Mouse (Mus musculus) liver, embryonic 14.5 days (tissue): ENCODE measurements around the gene Fancd2. TPM values are rescaled to one million over a fixed set of nuclear protein-coding genes. Genes with fewer than 3 reads are reported as not detected.

Experiments
- ATAC-seq: fragments of 200-750 bp; cut with Nextera tagmentation; 2 replicates; pipeline ENCODE4 v1.8.0; 2017; ENCODE audit warnings: moderate number of reproducible peaks, mild to moderate bottlenecking, moderate library complexity; ENCODE audit not compliant: insufficient read depth
- DNase-seq, 3 experiments: peaks; one replicate each; pipeline ENCODE4 v3.0.0-alpha.2; 2012 to 2013; ENCODE audit warnings: low read depth in 3 of 3, low spot score in 3 of 3
- H3K27ac ChIP-seq: fragments of 300-500 bp; sonication (generic); 2 replicates; pipeline ENCODE4 v1.5.1; 2014; ENCODE audit warnings: moderate library complexity, mild to moderate bottlenecking, control low read depth, inconsistent platforms
- H3K27me3 ChIP-seq: fragments of 300-500 bp; sonication (generic); 2 replicates; pipeline ENCODE4 v1.6.1; 2014; ENCODE audit warnings: mild to moderate bottlenecking, low read length, moderate library complexity; ENCODE audit not compliant: control insufficient read depth, insufficient read depth
- H3K36me3 ChIP-seq: fragments of 300-500 bp; sonication (generic); replicated peaks from 2 replicates; pipeline ENCODE4 v1.6.1; 2014; ENCODE audit warnings: low read depth; ENCODE audit not compliant: control insufficient read depth, insufficient read depth
- H3K4me1 ChIP-seq, 2 experiments: fragments of 200-500 bp in 1 of 2; fragments of 300-500 bp in 1 of 2; sonication (generic) in 1 of 2; replicated peaks; 2 replicates each; pipeline ENCODE4 v1.6.1; 2012 to 2014; ENCODE audit warnings: antibody characterized with exemption in 1 of 2, inconsistent platforms in 1 of 2, low read length in 1 of 2; ENCODE audit not compliant: control insufficient read depth in 2 of 2, insufficient read depth in 2 of 2
- H3K4me2 ChIP-seq: fragments of 300-500 bp; sonication (generic); 2 replicates; pipeline ENCODE4 v1.6.1; 2014; ENCODE audit warnings: low read depth, mild to moderate bottlenecking, control low read depth, moderate library complexity
- H3K4me3 ChIP-seq, 2 experiments: fragments of 200-500 bp in 1 of 2; fragments of 300-500 bp in 1 of 2; sonication (generic) in 1 of 2; 2 replicates each; pipeline ENCODE4 v1.5.1; 2012 to 2014; ENCODE audit warnings: low read depth in 2 of 2, low read length in 2 of 2, mild to moderate bottlenecking in 2 of 2, control low read depth in 1 of 2, inconsistent platforms in 1 of 2, moderate library complexity in 1 of 2; ENCODE audit not compliant: insufficient read depth in 1 of 2
- H3K9ac ChIP-seq: fragments of 300-500 bp; sonication (generic); replicated peaks from 2 replicates; pipeline ENCODE4 v1.6.1; 2014; ENCODE audit warnings: mild to moderate bottlenecking, control low read depth, moderate library complexity
- H3K9me3 ChIP-seq: fragments of 300-500 bp; sonication (generic); 2 replicates; pipeline ENCODE4 v1.6.1; 2016; ENCODE audit warnings: low read length, mixed read lengths; ENCODE audit not compliant: control insufficient read depth
- CTCF ChIP-seq: IDR thresholded peaks from 2 replicates; pipeline ENCODE4 v1.5.1; 2016; ENCODE audit warnings: antibody characterized with exemption, low read depth, control low read depth
- EP300 ChIP-seq: IDR thresholded peaks from 2 replicates; pipeline ENCODE4 v1.6.1; 2016; ENCODE audit warnings: antibody characterized with exemption, low read depth
- WGBS: fragments of 180-500 bp; shearing (Covaris S2); extraction: QIAGEN DNeasy Blood & Tissue Kit; methylation state at CpG from one replicate; pipeline ENCODE4 v1.1.7; 2014; ENCODE audit not compliant: insufficient replicate concordance; 5-methylcytosine and 5-hydroxymethylcytosine counted together
- polyA plus RNA-seq, 2 experiments: library from polyadenylated mRNA; depleted of rRNA in 1 of 2; stranded (reverse) in 1 of 2; unstranded in 1 of 2; fragments of >200 nt; fragmentation: Nextera tagmentation in 1 of 2; extraction: Ambion mirVana in 1 of 2; gene quantifications; 2 replicates each; pipeline versions ENCODE4 v1.2.1 to v1.2.3; 2012 to 2014

Gene Fancd2
- polyA plus RNA-seq, 2 experiments, result 8.4 to 10.7 TPM

DNA sequence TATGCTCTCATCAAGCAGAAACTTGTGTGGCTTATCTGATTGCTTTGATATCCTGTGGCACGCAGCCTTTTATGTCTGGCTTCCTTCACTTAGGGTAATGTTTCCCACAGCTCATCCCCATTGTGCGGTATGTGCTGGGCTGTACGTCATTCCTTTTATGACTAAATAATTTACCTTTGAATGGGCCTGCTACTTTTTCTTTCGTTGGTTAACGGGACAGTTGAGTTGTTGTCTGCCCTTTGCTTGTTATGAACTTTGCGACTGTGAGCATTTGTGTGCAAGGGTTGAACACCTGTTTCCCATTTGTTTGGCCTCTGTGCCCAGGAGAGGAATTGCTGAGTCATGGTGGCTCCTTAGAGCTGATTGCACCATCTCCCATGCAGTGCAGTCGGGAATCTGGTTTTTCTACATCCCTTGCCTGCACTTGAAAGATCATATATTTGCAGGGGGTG, 44.3 kb upstream of the Fancd2 start:
- TF ChIP-seq EP300, result no peak
- no peak for TF ChIP-seq CTCF
- Histone ChIP-seq H3K36me3 (no peaks in the 10 kb centered on the region), H3K4me3 (no peak overlapping the region), H3K4me2 (no peak overlapping the region), H3K27ac (no peak overlapping the region), H3K9ac (no peak overlapping the region), H3K4me1 (peaks cover 6 to 15% of the 10 kb centered on the region in 2 experiments; a peak in 3 of 4 replicates), H3K9me3 (no peaks in the 10 kb centered on the region), H3K27me3 (peaks cover 3% of the 10 kb centered on the region)
- 39% methylated on average over 7 of the region's 7 CpGs for WGBS
- peak in 2 of 3 experiments; percentile 32 to 41 for DNase-seq
- ATAC-seq, result no peak

DNA sequence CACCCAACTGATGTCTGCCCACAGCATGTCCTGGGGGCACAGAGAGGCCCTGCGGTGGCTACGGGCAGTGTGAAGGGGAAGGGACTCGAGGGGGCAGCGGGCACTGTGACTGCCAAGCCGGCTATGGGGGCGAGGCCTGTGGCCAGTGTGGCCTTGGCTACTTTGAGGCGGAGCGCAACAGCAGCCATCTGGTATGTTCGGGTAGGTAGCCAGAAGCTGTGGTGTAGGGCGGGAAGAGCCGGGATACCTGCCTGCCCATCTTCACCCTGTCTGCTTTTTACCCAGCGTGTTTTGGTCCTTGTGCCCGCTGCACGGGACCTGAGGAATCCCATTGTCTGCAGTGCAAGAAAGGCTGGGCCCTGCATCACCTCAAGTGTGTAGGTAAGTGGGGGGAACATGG, 42.1 kb upstream of the Fancd2 start:
- H3K4me2 ChIP-seq, result no peak overlapping the region
- no peak for TF ChIP-seq EP300
- TF ChIP-seq CTCF, result no peak
- H3K4me1 ChIP-seq, result peaks cover 6 to 11% of the 10 kb centered on the region in 2 experiments; a peak in 3 of 4 replicates
- H3K27me3 ChIP-seq, result peaks cover 2% of the 10 kb centered on the region; the same call in 1 of the 2 replicates
- H3K9me3 ChIP-seq, result no peaks in the 10 kb centered on the region
- no peak for ATAC-seq
- no peak overlapping the region for H3K9ac ChIP-seq
- no peak for DNase-seq
- no peaks in the 10 kb centered on the region for H3K36me3 ChIP-seq
- 77% methylated on average over 14 of the region's 14 CpGs for WGBS
- no peak overlapping the region for H3K27ac ChIP-seq
- H3K4me3 ChIP-seq, result no peak overlapping the region

DNA sequence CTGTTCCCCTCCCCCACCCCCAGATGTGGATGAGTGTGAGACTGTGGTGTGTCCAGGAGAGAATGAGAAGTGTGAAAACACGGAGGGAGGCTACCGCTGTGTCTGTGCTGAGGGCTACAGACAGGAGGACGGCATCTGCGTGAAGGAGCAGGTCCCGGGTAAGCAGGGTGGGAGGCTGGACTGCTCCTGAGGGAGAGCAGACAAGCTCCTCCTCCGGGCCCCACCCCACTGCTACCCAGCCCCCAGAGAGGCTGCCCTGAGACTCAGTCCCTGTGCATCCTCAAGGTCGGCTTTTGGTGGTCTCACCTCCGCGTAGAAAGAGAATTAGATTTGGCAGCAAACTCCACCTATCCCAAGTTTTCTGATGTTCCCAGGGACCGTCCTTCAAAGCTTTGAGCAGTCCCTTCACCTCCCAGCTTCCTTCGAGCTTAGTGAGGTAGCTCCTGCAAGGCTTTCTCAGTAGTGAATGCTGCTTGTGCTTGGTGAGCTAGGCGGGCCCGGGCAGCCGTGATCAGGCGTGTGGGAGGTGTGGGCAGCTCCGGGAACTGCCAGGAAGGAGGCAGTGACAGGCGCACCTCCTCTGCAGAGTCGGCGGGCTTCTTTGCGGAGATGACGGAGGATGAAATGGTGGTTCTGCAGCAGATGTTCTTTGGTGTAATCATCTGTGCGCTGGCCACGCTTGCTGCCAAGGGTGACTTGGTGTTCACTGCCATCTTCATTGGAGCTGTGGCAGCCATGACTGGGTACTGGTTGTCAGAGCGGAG, 39.2 kb upstream of the Fancd2 start:
- WGBS, result 75% methylated on average over 24 of the region's 24 CpGs
- no peak for ATAC-seq

DNA sequence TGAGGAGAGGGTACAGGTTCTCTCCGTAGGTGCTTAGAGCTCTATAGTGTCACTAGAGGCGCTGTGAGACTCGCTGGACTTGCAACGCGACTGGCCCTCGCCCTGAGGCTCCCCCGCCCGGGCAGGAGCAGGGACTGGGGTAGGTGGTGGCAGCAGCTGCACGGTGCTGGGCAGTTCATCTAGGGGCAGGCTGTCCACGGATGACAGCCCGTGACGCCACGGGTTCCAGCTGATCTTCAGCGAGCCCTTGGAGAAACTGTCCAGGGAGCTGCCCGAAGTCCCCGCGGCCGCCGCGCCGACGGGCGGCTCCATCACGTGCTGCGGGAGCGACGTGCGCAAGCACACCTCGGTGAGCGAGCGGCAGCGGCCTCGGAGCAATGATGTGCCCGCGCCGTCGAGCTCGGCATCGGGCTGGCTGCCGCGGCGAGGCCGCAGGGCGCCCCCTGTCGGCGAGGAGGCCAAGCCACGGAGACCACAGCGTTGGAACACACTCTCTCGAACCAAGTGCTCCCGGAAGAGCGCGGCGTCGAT, 37.2 kb upstream of the Fancd2 start:
- Histone ChIP-seq H3K4me3 (peak overlapping the region; percentile 16 to 51), H3K9me3 (no peaks in the 10 kb centered on the region), H3K27ac (no peak overlapping the region), H3K9ac (peak overlapping the region; percentile 34; the same call in 1 of the 2 replicates), H3K4me1 (no peaks in the 10 kb centered on the region), H3K27me3 (peaks cover 12% of the 10 kb centered on the region), H3K4me2 (peak overlapping the region; percentile 75), H3K36me3 (no peaks in the 10 kb centered on the region)
- DNase-seq (peak; percentile 36 to 55 (median 47)), ATAC-seq (peak; percentile 75)
- TF ChIP-seq CTCF (peak; percentile 70), EP300 (no peak)
- WGBS, result 1% methylated on average over 54 of the region's 54 CpGs

More for the DNA sequence above, 39.2 kb upstream of the Fancd2 start:
- H3K9me3 ChIP-seq, result no peaks in the 10 kb centered on the region
- no peak overlapping the region for H3K9ac ChIP-seq
- H3K4me3 ChIP-seq, result no peak overlapping the region
- peaks cover 3 to 5% of the 10 kb centered on the region in 2 experiments; a peak in 3 of 4 replicates for H3K4me1 ChIP-seq
- H3K36me3 ChIP-seq, result no peaks in the 10 kb centered on the region
- no peak for DNase-seq
- no peak overlapping the region for H3K4me2 ChIP-seq
- H3K27ac ChIP-seq, result no peak overlapping the region
- TF ChIP-seq EP300 (no peak), CTCF (no peak)
- H3K27me3 ChIP-seq, result peaks cover 12% of the 10 kb centered on the region

DNA sequence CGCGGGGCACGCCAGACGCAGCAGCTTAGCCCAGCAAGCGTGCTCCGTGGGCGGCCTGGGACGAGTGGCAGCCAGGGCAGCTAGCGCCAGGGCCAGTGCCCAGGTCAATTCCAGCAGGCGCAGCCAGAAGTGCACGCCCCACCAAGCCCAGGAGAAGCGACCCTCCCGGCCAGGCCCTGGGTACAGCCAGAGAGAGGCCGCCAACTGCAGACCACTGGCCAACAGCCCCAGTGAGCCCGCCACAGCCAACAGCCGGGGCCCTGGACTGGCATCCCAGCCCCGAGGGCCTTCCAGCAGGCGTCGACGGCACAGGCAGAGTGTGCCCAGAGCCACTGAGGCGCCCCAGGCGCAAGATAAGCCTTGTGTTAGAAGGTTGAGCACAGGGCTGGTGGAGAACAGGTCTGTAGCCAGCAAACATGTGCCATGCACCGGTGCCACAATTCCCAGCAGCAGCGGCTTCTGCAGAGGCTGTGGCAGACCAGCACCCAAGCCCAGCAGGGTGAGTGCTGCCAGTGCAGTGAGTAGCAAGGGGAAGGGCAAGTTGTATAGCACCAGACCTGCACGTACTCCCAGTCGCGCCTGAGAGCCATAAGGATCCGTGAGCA, 36.3 kb upstream of the Fancd2 start:
- peaks cover 12% of the 10 kb centered on the region for H3K27me3 ChIP-seq
- 40% methylated on average over 28 of the region's 28 CpGs for WGBS
- no peak for DNase-seq
- H3K4me2 ChIP-seq, result peak overlapping the region; percentile 75
- no peak overlapping the region for H3K9ac ChIP-seq
- ATAC-seq, result no peak
- no peaks in the 10 kb centered on the region for H3K36me3 ChIP-seq
- no peaks in the 10 kb centered on the region for H3K4me1 ChIP-seq
- TF ChIP-seq CTCF (no peak), EP300 (no peak)
- peak overlapping the region in 1 of 2 experiments; percentile 51; a peak in 2 of 4 replicates for H3K4me3 ChIP-seq
- no peaks in the 10 kb centered on the region for H3K9me3 ChIP-seq
- no peak overlapping the region for H3K27ac ChIP-seq
